Mouse (Mus musculus): ENCODE results near the gene Cdkn1a.

GRCm38 (mm10) chr17:29149766-29150165 lies 59.0 kb downstream of the Cdkn1a start:
- TF ChIP-seq CTCF (IDR thresholded peaks at IDR 0.05; ENCODE audit: low read depth, low read length) (no peak), POLR2A (IDR thresholded peaks at IDR 0.05; ENCODE audit: borderline replicate concordance, low read depth, low read length) (no peak)
